Mouse (Mus musculus): ENCODE results near the gene Usf2. TPM values are rescaled to one million over a fixed set of nuclear protein-coding genes. Genes with fewer than 3 reads are reported as not detected.
"Not testable (repeated sequence)": the region's sequence is repeated elsewhere in the genome, so short reads cannot be mapped to it uniquely, and the experiment has no call there.

The Usf2 gene
- polyA plus RNA-seq, 1 experiment, result 88.6 TPM

DNA sequence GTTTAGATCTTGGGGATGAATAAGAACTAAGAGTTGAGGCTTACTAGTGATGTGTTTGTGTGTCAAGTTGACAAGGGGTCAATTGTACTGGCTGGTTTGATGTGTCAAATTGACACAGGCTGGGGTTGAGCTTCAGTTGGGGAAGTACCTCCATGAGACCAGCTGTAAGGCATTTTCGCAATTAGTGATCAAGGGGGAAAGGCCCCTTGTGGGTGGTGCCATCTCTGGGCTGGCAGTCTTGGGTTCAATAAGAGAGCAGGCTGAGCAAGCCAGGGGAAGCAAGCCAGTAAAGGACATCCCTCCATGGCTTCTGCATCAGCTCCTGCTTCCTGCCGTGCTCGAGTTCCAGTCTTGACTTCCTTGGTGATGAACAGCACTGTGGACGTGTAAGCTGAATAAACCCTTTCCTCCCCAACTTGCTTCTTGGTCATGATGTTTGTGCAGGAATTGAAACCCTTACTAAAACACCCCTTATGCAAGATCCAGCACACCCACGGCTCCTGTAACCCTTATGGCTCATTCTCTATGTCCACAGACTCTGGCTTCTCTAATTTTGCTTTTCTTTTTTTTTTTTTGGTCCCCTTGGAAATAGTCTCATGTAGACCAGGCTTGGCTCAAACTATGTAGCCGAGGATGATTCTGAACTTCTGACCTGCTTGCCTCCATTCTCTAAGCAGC lies 21.0 kb downstream of the Usf2 start:
- H3K36me3 ChIP-seq (ENCODE audit: control insufficient read depth, insufficient read depth); H3ac ChIP-seq (ENCODE audit: control insufficient read depth, insufficient read length); H3K4me3 ChIP-seq; H3K79me2 ChIP-seq (ENCODE audit: control insufficient read depth, insufficient read depth); H3K27me3 ChIP-seq (ENCODE audit: control insufficient read depth, insufficient read depth, insufficient read length); H3K4me2 ChIP-seq (ENCODE audit: low read depth): not testable (repeated sequence)

- not testable (repeated sequence) for H3K79me2 ChIP-seq (ENCODE audit: control insufficient read depth, insufficient read depth); H3K4me2 ChIP-seq (ENCODE audit: low read depth); H3K36me3 ChIP-seq (ENCODE audit: control insufficient read depth, insufficient read depth); H3K4me3 ChIP-seq; H3K27me3 ChIP-seq (ENCODE audit: control insufficient read depth, insufficient read depth, insufficient read length); H3ac ChIP-seq (ENCODE audit: control insufficient read depth, insufficient read length)
Observed at GRCm38 (mm10) chr7:30924581-30924980, 32.0 kb downstream of the Usf2 start, which contains the start of gene Hamp2. Hamp2 (minus strand) TSS chr7:30924681.

GRCm38 (mm10) chr7:30924071-30924470 lies 32.5 kb downstream of the Usf2 start:
- H3K4me2 ChIP-seq (ENCODE audit: low read depth), result no peak overlapping the region
- H3K36me3 ChIP-seq (ENCODE audit: control insufficient read depth, insufficient read depth), result no peaks in the 10 kb centered on the region
- H3ac ChIP-seq (ENCODE audit: control insufficient read depth, insufficient read length), result no peak overlapping the region
- TF ChIP-seq CEBPB (IDR thresholded peaks at IDR 0.05; ENCODE audit: insufficient read depth, poor library complexity, severe bottlenecking) (no peak), USF1 (IDR thresholded peaks at IDR 0.05; ENCODE audit: low read depth) (no peak), MAX (IDR thresholded peaks at IDR 0.05; ENCODE audit: low read depth) (no peak), MYOD1 (IDR thresholded peaks at IDR 0.05; ENCODE audit: control insufficient read depth in 1 of 3, insufficient read length in 2 of 3, low read depth in 2 of 3) (no peak), TCF12 (IDR thresholded peaks at IDR 0.05; ENCODE audit: insufficient read depth, poor library complexity, severe bottlenecking) (no peak)
- H3K4me3 ChIP-seq, result no peak overlapping the region
- H3K27me3 ChIP-seq (ENCODE audit: control insufficient read depth, insufficient read depth, insufficient read length), result peaks cover 4% of the 10 kb centered on the region
- no peaks in the 10 kb centered on the region for H3K79me2 ChIP-seq (ENCODE audit: control insufficient read depth, insufficient read depth)

DNA sequence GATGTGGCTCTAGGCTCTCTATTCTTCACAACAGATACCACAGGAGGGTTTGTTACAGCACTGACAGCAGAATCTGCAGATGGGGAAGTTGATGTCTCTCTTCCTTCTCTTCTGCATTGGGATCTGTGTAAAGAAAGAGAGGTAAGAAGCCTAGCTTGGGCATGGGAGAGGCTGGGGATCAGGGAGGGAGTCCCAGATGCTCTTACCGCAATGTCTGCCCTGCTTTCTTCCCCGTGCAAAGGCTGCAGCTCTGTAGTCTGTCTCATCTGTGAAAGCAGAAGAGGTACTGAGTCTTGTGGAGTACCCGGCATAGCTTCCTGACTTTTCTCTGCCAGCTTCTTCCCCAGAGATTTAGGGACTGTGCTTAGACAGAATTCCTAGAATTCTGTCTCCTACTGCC lies 34.1 kb downstream of the Usf2 start:
- not testable (repeated sequence) for H3K36me3 ChIP-seq (ENCODE audit: control insufficient read depth, insufficient read depth); H3K27me3 ChIP-seq (ENCODE audit: control insufficient read depth, insufficient read depth, insufficient read length); H3K4me2 ChIP-seq (ENCODE audit: low read depth); H3K4me3 ChIP-seq; H3ac ChIP-seq (ENCODE audit: control insufficient read depth, insufficient read length); H3K79me2 ChIP-seq (ENCODE audit: control insufficient read depth, insufficient read depth)

GRCm38 (mm10) chr7:30920217-30920616 lies 36.4 kb downstream of the Usf2 start:
- H3K79me2 ChIP-seq (ENCODE audit: control insufficient read depth, insufficient read depth), result no peaks in the 10 kb centered on the region
- no peak overlapping the region for H3K4me2 ChIP-seq (ENCODE audit: low read depth)
- H3K4me3 ChIP-seq, result no peak overlapping the region
- H3ac ChIP-seq (ENCODE audit: control insufficient read depth, insufficient read length), result no peak overlapping the region
- TF ChIP-seq TCF12 (IDR thresholded peaks at IDR 0.05; ENCODE audit: insufficient read depth, poor library complexity, severe bottlenecking) (no peak), USF1 (IDR thresholded peaks at IDR 0.05; ENCODE audit: low read depth) (no peak), E2F4 (IDR thresholded peaks at IDR 0.05; ENCODE audit: insufficient read depth) (no peak), MAX (IDR thresholded peaks at IDR 0.05; ENCODE audit: low read depth) (no peak), MYOG (IDR thresholded peaks at IDR 0.05; ENCODE audit: control insufficient read depth in 1 of 3, insufficient read depth in 1 of 3, insufficient read length in 2 of 3, low read depth in 2 of 3) (no peak)
- peaks cover 17% of the 10 kb centered on the region for H3K27me3 ChIP-seq (ENCODE audit: control insufficient read depth, insufficient read depth, insufficient read length)
- H3K36me3 ChIP-seq (ENCODE audit: control insufficient read depth, insufficient read depth), result no peaks in the 10 kb centered on the region

- H3K27me3 ChIP-seq (ENCODE audit: control insufficient read depth, insufficient read depth, insufficient read length), result peaks cover 30% of the 10 kb centered on the region
- H3K4me2 ChIP-seq (ENCODE audit: low read depth), result no peak overlapping the region
- H3ac ChIP-seq (ENCODE audit: control insufficient read depth, insufficient read length), result no peak overlapping the region
- H3K36me3 ChIP-seq (ENCODE audit: control insufficient read depth, insufficient read depth), result no peaks in the 10 kb centered on the region
- no peaks in the 10 kb centered on the region for H3K79me2 ChIP-seq (ENCODE audit: control insufficient read depth, insufficient read depth)
- no peak overlapping the region for H3K4me3 ChIP-seq
- TF ChIP-seq E2F4 (IDR thresholded peaks at IDR 0.05; ENCODE audit: insufficient read depth) (no peak), MAX (IDR thresholded peaks at IDR 0.05; ENCODE audit: low read depth) (no peak), TCF12 (IDR thresholded peaks at IDR 0.05; ENCODE audit: insufficient read depth, poor library complexity, severe bottlenecking) (no peak), REST (IDR thresholded peaks at IDR 0.05; ENCODE audit: insufficient read depth, insufficient read length) (no peak), MYOD1 (IDR thresholded peaks at IDR 0.05; ENCODE audit: control insufficient read depth in 1 of 3, insufficient read length in 2 of 3, low read depth in 2 of 3) (no peak), USF1 (IDR thresholded peaks at IDR 0.05; ENCODE audit: low read depth) (no peak), POLR2AphosphoS2 (IDR thresholded peaks at IDR 0.05; ENCODE audit: insufficient read length, low read depth) (no peak), MYOG (IDR thresholded peaks at IDR 0.05; ENCODE audit: control insufficient read depth in 1 of 3, insufficient read depth in 1 of 3, insufficient read length in 2 of 3, low read depth in 2 of 3) (no peak), CEBPB (IDR thresholded peaks at IDR 0.05; ENCODE audit: insufficient read depth, poor library complexity, severe bottlenecking) (no peak), POLR2A (IDR thresholded peaks at IDR 0.05; ENCODE audit: insufficient read length, low read depth) (no peak), TCF3 (IDR thresholded peaks at IDR 0.05; ENCODE audit: insufficient read length, low read depth) (no peak), SRF (IDR thresholded peaks at IDR 0.05; ENCODE audit: control insufficient read depth, insufficient read length, low read depth) (no peak)
Observed at GRCm38 (mm10) chr7:30917219-30917618, 39.4 kb downstream of the Usf2 start.

Measured in myocyte (in vitro differentiated cells).